Mouse (Mus musculus) ES-E14 (cell line): ENCODE measurements around the gene Haus6.
A peak's percentile ranks its signal among the peaks of the same experiment; 100 is the strongest.

Experiments used
- CHD2 ChIP-seq: IDR thresholded peaks from 2 replicates; pipeline ENCODE4 v1.6.1; 2014; ENCODE audit warnings: mild to moderate bottlenecking, low read depth, low read length, inconsistent platforms
- HCFC1 ChIP-seq: IDR thresholded peaks from 2 replicates; pipeline ENCODE4 v1.6.1; 2012; ENCODE audit warnings: low read length, inconsistent platforms, borderline replicate concordance; ENCODE audit not compliant: insufficient read depth
- MAFK ChIP-seq: IDR thresholded peaks from 2 replicates; pipeline ENCODE4 v1.6.1; 2014; ENCODE audit warnings: mild to moderate bottlenecking, low read depth, low read length, inconsistent platforms; ENCODE audit not compliant: insufficient read depth
- ZC3H11A ChIP-seq: IDR thresholded peaks from 2 replicates; pipeline ENCODE4 v1.6.1; 2012; ENCODE audit warnings: low read depth, mild to moderate bottlenecking, inconsistent platforms, low read length, borderline replicate concordance
- ZNF384 ChIP-seq: IDR thresholded peaks from 2 replicates; pipeline ENCODE4 v1.6.1; 2012; ENCODE audit warnings: low read depth, low read length, inconsistent platforms

DNA sequence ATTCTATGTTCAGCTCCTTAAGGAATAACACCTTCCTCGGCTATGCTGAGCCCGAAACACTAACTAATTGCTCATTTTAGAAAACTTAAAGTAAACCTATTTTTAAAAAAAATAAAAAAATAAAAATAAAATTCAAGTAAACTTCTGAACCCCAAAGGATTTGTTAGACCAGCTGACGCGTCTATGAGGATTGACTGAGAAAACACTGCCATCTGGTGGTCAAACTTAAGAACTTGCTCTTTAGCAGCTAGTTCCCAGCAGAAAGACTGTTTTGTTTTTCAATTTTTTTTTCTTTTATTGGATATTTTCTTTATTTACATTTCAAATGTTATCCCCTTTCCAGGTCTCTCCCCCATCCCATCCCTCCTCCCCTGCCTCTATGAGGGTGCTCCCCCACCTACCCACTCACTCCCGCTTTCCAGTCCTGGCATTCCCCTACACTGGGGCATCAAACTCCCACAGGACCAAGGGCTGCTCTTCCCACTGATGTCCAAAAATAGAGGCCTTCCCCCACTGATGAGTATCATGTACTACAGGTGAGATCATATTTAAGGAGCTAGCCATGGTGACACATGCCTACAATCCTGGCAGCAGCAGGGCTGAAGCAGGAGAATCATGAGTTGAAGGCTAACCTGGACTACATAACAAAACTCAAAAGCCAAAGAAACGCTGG, 56.7 kb downstream of the Haus6 start:
- TF ChIP-seq ZNF384, result 0 out of 2 replicates have a peak, but pooled peaks have one; percentile 12
- TF ChIP-seq MAFK, result no peak
- peak; percentile 38; the same call in 1 of the 2 replicates for TF ChIP-seq ZC3H11A
- no peak for TF ChIP-seq CHD2
- TF ChIP-seq HCFC1, result no peak
